Mouse (Mus musculus): ENCODE results near the gene Traf7. TPM values are rescaled to one million over a fixed set of nuclear protein-coding genes. Genes with fewer than 3 reads are reported as not detected.
A peak's percentile ranks its signal among the peaks of the same experiment; 100 is the strongest.

Gene Traf7
- total RNA-seq, 2 experiments from 2014 or later: 47.2 to 60.9 TPM

DNA sequence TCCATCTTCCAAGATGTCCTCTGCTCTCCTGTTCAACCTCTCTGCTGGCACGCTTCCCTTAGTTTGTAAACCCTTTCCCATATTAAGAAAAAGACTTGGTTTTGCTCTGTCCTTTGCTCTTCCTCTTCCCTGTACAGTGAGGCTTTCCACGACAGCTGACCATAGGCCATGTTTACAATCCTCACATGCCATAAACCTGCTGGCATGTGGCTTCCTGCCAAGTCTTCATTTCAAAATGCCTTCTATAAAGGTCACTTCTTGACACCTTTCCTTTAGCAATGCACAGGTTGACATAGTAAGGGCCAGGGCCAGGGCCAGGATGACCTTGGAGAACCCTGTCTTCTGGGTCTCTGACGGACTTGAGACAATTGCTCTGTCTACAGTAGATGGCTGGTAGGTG, 18.5 kb upstream of the Traf7 start:
- DNase-seq: no peak

DNA sequence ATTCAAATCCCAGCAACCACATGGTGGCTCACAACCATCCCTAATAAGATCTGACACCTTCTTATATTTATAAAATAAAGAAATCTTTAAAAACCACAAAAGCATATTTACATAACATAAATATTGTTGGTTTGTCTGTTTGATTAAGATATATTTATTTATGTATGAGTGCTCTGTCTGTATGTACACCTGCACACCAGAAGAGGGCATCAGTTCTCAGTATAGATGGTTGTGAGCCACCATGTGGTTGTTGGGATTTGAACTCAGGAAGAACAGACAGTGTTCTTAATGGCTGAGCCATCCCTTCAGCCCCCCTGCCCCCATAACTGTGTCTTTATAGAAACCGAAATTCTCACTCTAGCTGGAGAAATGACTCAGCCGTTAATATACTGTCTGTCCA, 17.5 kb upstream of the Traf7 start:
- no peak for DNase-seq

DNA sequence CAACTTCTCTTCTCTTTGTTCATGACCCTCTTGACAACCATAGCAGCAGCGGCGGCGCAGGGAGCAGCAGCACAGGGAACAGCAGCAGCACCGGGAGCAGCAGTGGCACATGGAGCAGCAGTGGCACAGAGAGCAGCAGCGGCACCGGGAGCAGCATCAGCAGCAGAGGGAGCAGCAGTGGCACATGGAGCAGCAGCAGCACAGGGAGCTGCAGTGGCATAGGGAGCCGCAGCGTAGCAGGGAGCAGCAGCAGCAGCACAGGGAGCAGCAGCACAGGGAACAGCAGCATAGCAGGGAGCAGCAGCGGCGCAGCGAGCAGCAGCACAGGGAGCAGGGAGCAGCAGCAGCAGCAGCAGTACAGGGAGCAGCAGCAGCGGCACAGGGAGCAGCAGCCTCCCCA, 16.9 kb upstream of the Traf7 start:
- no peak for DNase-seq

DNA sequence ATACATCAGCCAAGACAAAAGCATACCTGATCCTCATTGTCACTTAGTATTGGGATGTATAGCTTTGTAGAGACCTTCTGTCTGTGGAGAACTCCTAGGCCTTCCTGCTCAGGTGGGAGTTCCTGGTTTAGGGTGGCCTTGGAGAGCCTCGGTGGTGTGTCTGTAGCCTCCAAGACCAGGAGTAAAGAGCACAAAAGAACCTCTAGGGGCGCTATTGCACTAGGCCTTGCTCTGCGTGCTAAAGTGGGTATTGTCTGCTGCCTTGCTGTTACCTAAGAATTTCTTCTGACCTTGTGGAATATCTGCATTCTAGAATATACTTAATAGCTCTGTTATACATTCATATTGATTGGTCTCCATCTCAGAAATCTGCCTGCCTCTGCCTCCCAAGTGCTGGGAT, 12.6 kb upstream of the Traf7 start:
- no peak for DNase-seq

DNA sequence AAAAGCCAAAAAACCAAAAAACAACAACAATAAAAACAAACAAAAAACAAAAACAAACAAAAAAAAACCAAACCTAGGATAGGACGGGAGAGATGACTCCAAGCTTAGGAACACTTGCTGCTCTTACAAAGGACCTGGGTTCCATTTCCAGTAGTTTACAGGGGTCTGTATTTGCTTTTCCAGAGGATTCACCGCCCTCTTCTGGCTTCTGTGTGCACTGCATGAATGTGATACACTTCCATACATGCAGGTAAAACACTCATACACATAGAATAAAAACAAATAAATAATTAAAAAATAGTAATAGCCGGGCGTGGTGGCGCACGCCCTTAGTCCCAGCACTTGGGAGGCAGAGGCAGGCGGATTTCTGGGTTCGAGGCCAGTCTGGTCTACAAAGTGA, 11.2 kb upstream of the Traf7 start:
- no peak for DNase-seq

DNA sequence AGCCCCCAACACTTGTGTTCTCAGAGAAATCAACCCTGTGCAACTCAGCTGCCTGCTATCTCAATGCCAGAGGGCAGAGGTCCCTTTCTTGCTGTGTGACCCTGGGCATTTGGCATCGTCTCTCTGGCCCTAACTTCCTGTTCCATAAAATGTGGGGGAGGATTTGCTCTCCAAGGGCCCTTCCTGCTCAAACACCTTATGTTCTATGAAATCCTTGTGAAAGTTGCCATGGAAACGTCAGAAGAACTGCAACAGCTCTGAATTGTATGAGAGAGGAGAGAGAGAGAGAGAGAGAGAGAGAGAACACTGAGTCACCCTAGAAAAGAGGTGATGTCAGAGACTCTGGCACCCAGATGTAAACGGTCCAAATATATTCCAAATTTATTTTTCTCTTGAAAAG, 9.8 kb upstream of the Traf7 start:
- no peak for DNase-seq

DNA sequence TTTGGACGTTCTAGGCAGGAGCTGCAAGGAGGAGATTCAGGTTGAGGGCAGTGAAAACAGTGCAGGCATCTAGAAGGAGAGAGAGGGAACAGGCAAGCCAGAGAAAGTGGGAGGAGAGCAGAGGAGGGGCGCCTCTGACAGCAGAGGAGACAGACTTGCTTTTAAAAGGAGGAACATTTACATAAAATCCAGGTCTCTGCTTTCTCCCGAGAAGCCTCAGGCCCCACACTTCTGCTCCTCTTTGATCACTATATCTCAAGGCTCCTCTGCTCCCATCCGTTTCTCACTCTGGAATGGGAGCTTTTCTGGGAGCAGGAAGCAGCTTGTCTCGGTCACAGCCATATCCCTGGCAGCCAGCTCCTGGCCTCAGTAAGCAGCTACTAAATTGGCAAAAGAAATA, 7.6 kb upstream of the Traf7 start:
- no peak for DNase-seq

DNA sequence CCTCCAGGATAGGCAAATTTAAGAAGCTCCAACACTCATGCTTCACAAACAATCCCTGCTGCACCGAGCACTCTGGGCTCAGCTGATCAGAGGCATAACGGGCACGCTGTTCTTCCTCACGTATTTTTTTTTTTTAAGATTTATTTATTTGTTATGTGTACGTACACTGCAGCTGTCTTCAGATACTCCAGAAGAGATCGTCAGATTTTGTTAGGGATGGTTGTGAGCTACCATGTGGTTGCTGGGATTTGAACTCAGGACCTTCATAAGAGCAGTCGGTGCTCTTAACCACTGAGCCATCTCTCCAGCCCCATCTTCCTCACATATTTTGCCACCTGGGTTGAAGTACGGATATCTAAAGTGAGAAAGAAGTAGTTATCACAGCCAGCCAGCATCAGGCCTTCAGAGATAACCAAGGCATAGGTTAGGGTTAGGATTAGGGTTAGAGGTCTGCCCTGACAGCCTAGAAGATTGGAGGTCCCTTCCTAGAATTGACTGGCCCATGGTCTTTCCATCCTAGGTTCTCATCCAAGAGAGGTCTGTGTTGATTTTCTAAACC, 6.5 kb upstream of the Traf7 start, which contains the start of gene Rab26:
Gene Rab26 (minus strand): TSS at position 51 of the 559 bp plus-strand sequence.
- DNase-seq: no peak

DNA sequence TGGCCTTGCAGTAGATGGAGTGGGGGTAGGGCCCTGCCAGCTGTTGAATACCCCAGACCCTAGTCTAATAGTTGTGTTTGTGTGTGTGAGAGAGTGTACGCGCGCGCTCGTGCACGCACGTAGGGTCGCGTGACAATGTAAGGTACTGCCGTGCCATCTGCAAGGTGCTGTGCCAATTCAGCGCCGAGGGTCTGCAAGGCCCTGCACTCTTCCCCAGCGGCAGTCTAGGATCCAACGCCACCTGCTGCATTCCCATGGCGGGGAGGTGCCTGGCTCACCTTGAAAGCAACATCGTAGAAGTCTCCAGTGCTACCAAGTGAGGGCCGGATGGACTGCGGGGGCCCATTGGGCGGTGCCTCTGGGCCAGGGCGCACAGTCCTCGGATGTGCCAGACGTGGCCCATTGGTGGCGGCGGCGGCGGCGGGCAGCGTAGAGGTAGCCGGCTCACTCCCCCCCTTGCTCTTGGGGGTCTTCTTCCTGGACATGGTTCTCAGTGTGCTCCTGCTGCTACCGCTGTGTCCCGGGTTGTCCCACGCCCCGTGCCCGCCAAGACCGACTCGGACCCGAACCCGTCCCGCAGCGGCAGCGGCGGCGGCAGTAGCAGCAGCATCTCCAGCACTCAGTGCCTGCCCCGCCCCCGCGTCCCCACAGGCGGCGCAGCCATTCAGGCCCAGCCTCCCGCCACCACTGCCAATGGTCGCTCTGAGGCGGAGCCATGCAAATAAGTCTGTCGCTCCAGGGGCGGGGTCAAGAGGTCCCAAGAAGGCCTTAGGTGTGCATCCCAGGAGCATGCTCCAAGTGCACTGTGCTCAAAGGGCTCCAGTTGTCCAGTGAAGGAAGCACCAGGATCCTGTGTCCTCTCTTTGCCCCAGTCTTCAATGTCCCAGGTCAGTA, 5.6 kb upstream of the Traf7 start:
- peak; percentile 81 for DNase-seq

DNA sequence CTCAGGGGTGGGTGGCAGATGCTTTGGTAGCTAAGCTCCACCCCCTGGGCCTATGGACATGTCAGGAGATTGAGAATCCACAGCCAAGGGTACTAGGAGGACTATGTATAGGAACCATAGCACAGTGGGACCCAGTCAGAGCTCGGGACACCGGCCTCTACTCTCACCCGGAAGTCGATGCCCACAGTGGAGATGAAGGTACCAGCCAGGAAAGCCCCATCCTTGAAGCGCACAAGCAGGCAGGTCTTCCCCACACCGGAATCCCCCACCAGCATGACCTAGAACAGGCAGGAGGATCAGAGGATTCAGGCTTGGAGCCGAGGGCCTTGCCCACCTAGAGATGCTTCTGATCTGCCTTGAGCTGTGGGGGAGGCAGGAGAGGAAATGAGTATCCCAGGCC, 4.3 kb upstream of the Traf7 start:
- DNase-seq: no peak

DNA sequence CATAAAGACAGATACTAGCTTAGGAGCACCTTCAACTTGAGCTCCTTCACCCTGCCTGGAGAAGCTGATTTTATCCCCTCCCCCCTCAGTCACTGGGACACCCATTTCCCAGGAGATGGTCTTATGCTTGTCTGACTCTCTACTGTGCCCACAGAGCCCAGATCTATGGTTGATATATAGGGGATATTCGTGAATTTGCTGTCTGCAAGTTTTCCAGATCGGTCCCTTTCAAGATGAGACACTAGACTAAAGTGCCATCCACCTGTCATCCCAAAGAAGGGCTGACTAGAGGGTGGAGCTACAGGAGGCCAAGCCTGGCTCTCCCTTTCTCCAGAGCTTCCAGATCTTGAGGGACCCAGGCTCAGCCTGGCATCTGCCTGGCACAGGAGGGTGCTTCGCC, 3.3 kb upstream of the Traf7 start:
- no peak for DNase-seq

DNA sequence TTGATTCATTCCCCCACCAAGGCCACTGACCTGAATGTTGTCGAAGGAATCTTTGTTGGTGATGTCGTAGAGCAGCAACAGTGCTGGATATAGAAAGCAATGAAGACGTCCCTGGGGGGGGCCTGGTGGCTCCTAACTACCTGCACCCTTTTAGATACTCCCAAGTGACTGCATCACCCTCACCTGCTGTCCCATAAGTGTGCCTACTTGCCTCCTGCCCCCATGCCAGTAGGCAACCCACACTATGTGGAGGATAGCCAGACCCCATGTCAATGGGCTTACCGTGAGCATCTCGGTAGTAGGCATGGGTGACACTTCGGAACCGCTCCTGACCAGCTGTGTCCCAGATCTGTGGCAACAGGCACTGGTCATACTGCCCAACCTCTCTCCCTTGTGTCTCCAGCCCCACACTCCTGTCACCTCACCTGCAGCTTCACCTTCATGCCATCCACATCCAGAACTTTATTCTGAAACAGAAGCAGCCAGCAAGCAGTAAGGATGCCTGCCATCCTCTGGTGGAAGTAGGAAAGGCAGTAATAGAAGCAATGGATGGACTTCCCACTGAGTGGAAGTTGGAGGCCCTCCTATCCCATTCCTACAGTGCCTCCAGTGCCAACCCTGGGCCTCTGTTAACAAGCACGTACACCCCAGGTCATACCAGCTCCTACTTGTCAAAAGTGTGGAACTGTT, 2.8 kb upstream of the Traf7 start:
- no peak for DNase-seq

DNA sequence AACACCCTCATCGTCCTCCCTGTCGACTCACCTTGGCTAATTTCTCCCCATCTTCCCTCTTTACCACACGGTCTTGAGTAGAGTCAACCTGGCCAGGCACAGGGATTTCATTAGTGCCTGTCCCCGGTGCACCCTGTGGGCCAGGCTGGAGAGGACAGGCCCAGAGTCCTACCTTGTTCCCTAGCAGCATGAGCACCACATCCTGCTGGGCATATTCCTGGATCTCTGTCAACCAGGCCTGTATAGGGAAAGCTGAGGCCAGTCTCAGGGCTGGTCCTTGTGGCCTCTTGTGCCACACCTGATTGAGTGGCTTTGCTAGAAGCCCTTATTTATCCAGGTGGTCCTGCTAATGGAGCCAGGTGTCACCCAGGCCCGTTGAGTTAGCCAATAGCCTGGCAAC, 2.1 kb upstream of the Traf7 start:
- no peak for DNase-seq

DNA sequence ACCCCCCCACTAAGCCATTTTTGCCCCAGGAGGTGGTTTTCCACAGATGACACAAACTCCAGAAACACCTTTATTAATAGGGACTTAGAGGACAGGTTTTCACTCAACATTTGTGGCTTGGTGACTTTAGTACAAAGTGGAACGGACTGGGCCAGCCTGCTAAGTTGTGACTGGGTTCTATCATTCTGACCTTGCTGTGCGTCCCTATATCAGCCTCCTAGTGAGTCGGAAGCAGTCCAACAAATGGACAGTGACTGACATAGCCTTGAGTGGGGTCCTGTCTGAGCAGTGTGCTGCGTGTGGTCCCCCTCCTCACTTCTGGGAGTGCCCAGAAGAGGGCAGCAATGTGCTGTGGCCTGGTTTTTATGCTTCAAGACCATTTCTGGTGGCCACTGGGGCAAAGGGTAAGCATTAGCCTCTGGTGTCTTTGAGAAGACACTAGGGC, 1.3 kb upstream of the Traf7 start:
- peak; percentile 58 for DNase-seq

DNA sequence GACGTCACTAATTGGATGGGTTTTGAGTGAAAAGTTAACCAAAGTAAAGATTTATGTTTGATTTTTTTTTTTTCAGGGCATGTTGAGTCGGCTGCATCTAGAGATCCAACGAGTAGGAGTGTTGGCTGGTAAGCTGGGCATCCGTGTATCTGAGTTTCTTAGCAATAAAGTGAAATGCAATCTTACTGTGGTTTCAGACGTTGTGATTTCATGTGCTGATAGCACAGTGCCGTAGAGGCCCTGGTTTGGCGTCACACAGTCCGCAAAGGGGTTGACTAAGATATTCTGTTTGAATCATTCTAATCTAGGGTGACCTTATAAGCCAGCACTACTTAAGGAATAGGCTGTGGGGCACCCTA, 801 bp upstream of the Traf7 start:
- no peak for DNase-seq

DNA sequence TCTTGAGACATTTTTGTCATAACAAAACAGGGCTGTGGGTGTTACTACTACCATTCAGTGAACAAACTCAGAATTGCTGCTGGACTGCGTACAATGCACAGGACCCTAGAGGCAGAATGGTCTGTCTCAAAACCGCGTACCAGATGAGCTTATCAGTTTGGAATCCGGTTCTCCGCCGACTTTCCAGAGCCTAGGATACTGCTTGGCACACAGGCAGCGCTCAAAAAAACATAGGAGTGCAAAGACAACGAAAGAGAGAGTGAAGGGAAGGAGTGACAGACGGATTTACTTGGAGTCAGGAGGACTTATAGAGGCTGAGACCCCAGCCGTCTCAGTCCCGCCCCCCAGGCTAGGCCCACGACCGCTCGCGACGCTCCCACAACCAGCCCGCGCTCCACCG, 423 bp downstream of the Traf7 start:
- DNase-seq: no peak

DNA sequence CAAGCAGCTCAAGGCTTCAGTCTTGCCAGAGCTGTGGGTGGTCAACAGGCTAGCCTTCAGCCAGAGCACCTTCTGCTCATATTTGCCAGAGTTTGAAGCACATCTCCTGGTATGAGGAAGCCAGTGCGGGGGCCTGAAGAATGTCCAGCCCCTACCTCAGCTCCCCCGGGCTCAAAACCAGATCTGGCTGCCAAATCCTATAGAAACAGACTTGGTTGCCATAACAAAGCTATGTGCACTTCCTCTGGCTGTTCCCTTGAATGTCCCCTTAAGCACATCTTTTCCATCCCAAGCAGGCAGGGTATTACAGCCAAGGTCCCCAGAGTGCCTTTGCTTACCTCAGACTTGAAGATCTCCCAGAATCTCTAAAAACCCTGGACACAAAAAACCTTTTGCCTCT, 3.0 kb downstream of the Traf7 start:
- DNase-seq: no peak

DNA sequence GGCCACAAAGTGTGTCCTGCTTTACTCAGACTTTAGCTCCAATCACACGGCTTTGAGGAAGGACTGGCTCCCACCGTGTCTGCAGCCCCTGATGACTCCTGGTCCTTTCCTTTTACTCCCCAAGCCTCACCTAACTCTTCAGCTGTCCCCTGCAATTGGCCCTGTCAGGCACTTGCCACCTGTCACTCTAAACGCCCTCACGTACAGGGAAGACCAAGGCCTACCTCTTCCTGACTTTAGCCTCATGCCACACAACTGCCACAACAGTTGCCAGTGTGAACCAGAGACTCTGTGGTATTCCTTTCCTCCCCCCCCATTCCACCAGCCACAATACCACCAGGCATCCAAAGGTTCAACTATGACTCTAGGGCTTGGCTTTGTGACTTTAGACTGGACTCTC, 7.3 kb downstream of the Traf7 start:
- no peak for DNase-seq

DNA sequence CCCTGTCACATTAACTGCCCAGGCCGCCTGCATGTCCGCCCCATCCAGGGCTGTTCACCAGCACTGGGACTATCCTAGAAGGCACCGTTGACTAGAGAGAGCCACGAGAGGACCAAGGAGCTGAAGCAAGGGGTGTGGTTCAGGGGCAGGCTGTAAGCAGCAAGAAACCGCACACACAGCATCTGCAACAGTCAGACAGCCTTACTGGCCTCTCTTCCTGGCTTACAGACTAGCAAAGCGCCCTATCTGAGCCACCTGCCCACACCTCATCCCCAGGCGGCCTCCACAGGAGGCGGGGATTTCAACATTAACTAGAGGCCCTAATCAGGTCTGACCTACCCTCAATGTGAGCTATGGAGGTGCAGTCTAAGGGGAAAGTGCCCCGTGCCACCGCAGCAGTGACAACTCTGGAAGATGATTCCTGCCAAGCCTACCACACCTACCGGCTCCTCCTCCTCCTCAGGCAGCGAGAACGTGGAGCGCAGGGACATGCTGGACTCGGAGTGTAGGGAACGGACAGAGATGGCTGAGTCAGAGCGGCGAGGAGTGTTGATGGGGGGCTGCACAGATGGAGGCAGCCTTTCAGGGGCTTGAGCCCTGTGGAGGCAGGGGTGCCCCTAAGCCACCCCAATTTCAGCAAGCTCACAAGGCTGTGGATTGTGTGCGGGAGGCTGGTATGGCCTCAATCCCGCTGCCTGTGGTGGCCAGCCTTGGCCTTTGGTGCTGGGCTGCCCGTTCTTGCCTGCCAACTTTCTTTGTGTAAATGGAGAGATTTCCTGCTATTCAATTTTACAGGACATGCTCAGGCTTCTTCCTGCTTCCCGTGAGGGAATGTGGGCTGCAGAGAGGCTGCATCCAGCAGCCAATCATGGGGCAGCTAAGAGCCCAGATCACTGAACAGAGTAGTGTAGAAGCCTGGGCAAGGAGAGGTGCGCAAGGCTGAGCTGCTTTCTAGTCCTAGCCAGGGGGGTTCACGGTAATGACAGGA, 13.2 kb downstream of the Traf7 start:
- no peak for DNase-seq

DNA sequence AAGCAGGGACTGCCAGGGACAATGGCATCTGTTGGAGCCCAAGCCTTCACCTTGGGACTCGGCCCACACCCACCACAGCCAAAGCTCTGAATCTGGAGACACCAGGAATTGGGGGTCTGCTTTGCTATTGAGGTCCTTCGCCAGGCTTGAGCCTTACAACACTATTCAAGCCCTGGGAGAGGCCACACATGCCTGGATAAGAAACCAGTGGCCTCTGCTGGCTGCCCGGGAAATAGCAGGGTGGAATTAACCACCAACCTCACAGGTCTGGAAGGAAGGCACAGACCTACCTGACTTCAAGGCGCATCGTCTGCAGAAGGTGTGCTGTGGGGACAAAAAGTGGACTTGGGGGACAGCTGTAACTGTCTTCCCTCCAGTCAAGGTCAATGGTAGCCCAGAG, 14.1 kb downstream of the Traf7 start:
- DNase-seq: peak; percentile 53

DNA sequence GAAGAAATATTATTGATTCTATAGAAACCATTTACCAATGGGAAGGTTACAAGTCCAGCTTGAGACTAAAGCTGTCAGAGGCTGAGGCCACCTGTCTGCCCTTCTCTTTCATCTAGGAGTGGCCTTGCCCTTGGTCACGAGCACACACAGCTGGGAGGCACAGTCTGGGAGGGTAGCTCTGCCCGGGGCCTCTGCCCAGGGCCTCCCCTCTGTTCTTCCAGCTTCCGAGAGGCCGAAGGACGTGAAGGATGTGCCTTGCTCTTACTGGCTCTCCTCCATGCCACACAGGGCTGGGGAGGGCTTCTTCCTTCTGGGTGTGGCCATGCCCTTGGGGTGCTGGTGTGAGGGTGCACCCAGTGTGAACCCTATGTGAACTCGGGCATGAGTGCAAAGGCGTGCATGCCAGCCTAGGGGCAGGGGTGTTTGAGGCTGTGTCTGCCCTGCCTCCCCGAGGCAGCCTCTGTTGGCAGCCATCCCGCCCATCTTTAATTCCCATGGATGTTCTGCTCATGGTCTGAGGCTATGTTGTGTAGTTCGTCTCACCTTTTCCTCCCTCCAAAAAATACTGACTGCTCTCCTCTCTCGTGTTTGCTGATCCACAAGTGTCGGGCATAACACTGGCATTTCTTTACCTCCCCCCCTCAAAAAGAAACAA, 19.8 kb downstream of the Traf7 start:
- DNase-seq: no peak

All from gastrocnemius, postnatal 10 days (tissue).